Mouse (Mus musculus) stomach, postnatal 0 days (tissue): ENCODE measurements around the gene Acvr1b.

Experiments
- CTCF ChIP-seq: IDR thresholded peaks from 2 replicates; pipeline ENCODE4 v1.5.1; 2016; ENCODE audit warnings: antibody characterized with exemption, low read depth, mild to moderate bottlenecking, moderate library complexity
- EP300 ChIP-seq: optimal IDR thresholded peaks from 2 replicates; pipeline ENCODE3; 2016; ENCODE audit warnings: antibody characterized with exemption

GRCm38 (mm10) chr15:101174294-101175130 is 645 bp downstream of the Acvr1b start:
- TF ChIP-seq CTCF (no peak), EP300 (no peak)
